In the genomic region with DNA sequence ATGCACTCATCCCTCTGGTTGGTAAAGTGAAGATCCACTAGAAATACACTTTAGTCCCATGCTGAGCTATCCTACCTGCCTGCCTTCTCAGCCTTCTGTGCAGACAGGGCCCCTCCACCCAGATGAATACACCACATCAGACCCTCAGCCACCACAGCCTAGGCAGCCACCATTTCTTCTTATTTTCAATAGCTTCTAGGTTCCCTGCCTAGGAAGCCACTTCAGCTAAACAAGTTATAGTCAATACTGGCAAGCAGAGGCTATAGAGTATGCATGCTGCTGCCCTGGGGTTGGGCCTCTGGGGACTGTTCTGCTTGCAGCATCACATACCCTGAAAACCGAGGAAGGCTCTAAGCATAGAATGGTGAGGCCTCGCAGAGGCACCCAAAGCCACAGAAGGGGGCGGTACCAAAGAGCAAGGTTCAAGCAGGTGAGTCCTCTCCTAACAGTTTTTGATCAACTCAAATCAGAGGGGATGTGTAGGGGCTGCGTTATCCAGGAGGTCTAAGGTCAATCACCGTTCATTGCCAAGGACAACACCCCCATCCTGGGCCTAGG, we compare ENCODE assay signal across 8 mouse cellular contexts. TPM values are rescaled to one million over a fixed set of nuclear protein-coding genes. Genes with fewer than 3 reads are reported as not detected.
DNase-seq lines count a peak whose midpoint lies in the region; ATAC-seq lines count a peak whose summit lies in the region.

Gene Prpf6 (plus strand): TSS at position 341 of the 558 bp plus-strand sequence.

- 18% methylated on average over 5 of the region's 5 CpGs for WGBS in forebrain, embryonic 16.5 days
- 9% methylated on average over 5 of the region's 5 CpGs for WGBS in hindbrain, embryonic 12.5 days
- 15% methylated on average over 5 of the region's 5 CpGs for WGBS in midbrain, embryonic 14.5 days

- no peak for ATAC-seq in forebrain, embryonic 16.5 days
- ATAC-seq in hindbrain, embryonic 12.5 days (ENCODE audit: low FRiP score), result 0 out of 2 replicates have a peak, but pooled peaks have one; percentile 14
- no peak for ATAC-seq in midbrain, embryonic 14.5 days (ENCODE audit: low FRiP score, low TSS enrichment)

- H3K27ac ChIP-seq in forebrain, embryonic 16.5 days (ENCODE audit: low read length), result peak within 1 kb of the TSS; percentile 82
- H3K27ac ChIP-seq in hindbrain, embryonic 12.5 days, result peak within 1 kb of the TSS; percentile 88
- H3K27ac ChIP-seq in midbrain, embryonic 14.5 days (replicated peaks; ENCODE audit: low read depth, low read length), result peak within 1 kb of the TSS; percentile 89

- H3K9ac ChIP-seq in forebrain, embryonic 16.5 days (replicated peaks; ENCODE audit: low read depth, low read length), result peak within 1 kb of the TSS; percentile 94
- peak within 1 kb of the TSS; percentile 98 for H3K9ac ChIP-seq in hindbrain, embryonic 12.5 days
- H3K9ac ChIP-seq in midbrain, embryonic 14.5 days (replicated peaks; ENCODE audit: low read length), result peak within 1 kb of the TSS; percentile 91

- H3K9me3 ChIP-seq in forebrain, embryonic 16.5 days (ENCODE audit: control insufficient read depth, low read length), result no peaks in the 10 kb centered on the region
- H3K9me3 ChIP-seq in hindbrain, embryonic 12.5 days (replicated peaks), result no peaks in the 10 kb centered on the region
- no peaks in the 10 kb centered on the region for H3K9me3 ChIP-seq in midbrain, embryonic 14.5 days (ENCODE audit: control insufficient read depth, low read length)

- no peaks in the 10 kb centered on the region for H3K27me3 ChIP-seq in forebrain, embryonic 16.5 days (replicated peaks; ENCODE audit: control insufficient read depth, insufficient read depth, low read length)
- no peaks in the 10 kb centered on the region for H3K27me3 ChIP-seq in hindbrain, embryonic 12.5 days
- no peaks in the 10 kb centered on the region for H3K27me3 ChIP-seq in midbrain, embryonic 14.5 days (ENCODE audit: control insufficient read depth, insufficient read depth, low read length)

- H3K4me1 ChIP-seq in forebrain, embryonic 16.5 days (replicated peaks; ENCODE audit: control insufficient read depth, insufficient read depth, low read length), result peaks cover 23% of the 10 kb centered on the region
- H3K4me1 ChIP-seq in hindbrain, embryonic 12.5 days, result peaks cover 22% of the 10 kb centered on the region
- H3K4me1 ChIP-seq in midbrain, embryonic 14.5 days (ENCODE audit: control insufficient read depth, insufficient read depth, low read length), result peaks cover 15% of the 10 kb centered on the region

- peak within 1 kb of the TSS; percentile 96 for H3K4me3 ChIP-seq in forebrain, embryonic 16.5 days (replicated peaks; ENCODE audit: low read length)
- peak within 1 kb of the TSS; percentile 97 for H3K4me3 ChIP-seq in hindbrain, embryonic 12.5 days
- peak within 1 kb of the TSS; percentile 93 for H3K4me3 ChIP-seq in midbrain, embryonic 14.5 days (replicated peaks; ENCODE audit: low read depth, low read length)

- peak within 1 kb of the TSS; percentile 62 for H3K4me2 ChIP-seq in forebrain, embryonic 16.5 days (ENCODE audit: low read length)
- H3K4me2 ChIP-seq in hindbrain, embryonic 12.5 days (replicated peaks), result peak within 1 kb of the TSS; percentile 87
- peak within 1 kb of the TSS; percentile 74 for H3K4me2 ChIP-seq in midbrain, embryonic 14.5 days (ENCODE audit: low read length)

- DNase-seq in kidney, adult 18-20 months, result peak; percentile 23
- DNase-seq in kidney, adult 8-10 months, result no peak
- no peak for DNase-seq in adrenal gland, adult 18-20 months (ENCODE audit: low spot score in 2 of 2)
- DNase-seq in left cerebral cortex, postnatal 25 days (ENCODE audit: low spot score in 2 of 2), result no peak
- peak; percentile 25 for DNase-seq in midbrain, embryonic 14.5 days
- DNase-seq in right cerebral cortex, postnatal 36 days (ENCODE audit: low spot score in 2 of 2), result no peak

- H3K36me3 ChIP-seq in forebrain, embryonic 16.5 days (ENCODE audit: control insufficient read depth, insufficient read depth), result peaks cover 14% of the 10 kb centered on the region
- H3K36me3 ChIP-seq in hindbrain, embryonic 12.5 days, result peaks cover 53% of the 10 kb centered on the region
- peaks cover 53% of the 10 kb centered on the region for H3K36me3 ChIP-seq in midbrain, embryonic 14.5 days (ENCODE audit: control insufficient read depth, insufficient read depth, low read length)

- intact Hi-C loops in left cerebral cortex, postnatal 25 days (cut with DNase I), result loop anchor here (5.0 kb wide), 1 partner anchor 54 kb away; no protein-coding TSS in a partner anchor

RNA-seq across cellular contexts. Expression of gene Prpf6, which starts in this region (rescaled TPM):
- total RNA-seq in adrenal gland, adult 18-20 months (2021), result 10 to 100 TPM; 60.6 to 65.2 TPM
- 74.5 and 80.1 TPM in 2 replicates for polyA plus RNA-seq in forebrain, embryonic 16.5 days (2015; fragmentation: Nextera tagmentation; extraction: Ambion mirVana)
- polyA plus RNA-seq in hindbrain, embryonic 12.5 days (2016; fragmentation: Nextera tagmentation; extraction: Ambion mirVana), result 72.0 and 72.4 TPM in 2 replicates
- 10 to 100 TPM; 51.0 to 51.7 TPM for total RNA-seq in left cerebral cortex, postnatal 25 days (2021)
- 59.9 and 65.8 TPM in 2 replicates for polyA plus RNA-seq in midbrain, embryonic 14.5 days (2014; fragmentation: Nextera tagmentation; extraction: Ambion mirVana)

Comparison
In these comparisons a context has a peak if more than half of its experiments do, and no peak if none do; other contexts are left out.
1. DNase-seq: peak in kidney, adult 18-20 months (single experiment) and midbrain, embryonic 14.5 days (single experiment); none in kidney, adult 8-10 months (0 of 2), adrenal gland, adult 18-20 months (0 of 2), left cerebral cortex, postnatal 25 days (0 of 2) and right cerebral cortex, postnatal 36 days (0 of 2).
2. Peak in every context shown above with its lines, with median percentiles within 50 percentile points of each other: H3K27ac ChIP-seq, H3K4me2 ChIP-seq, H3K4me3 ChIP-seq and H3K9ac ChIP-seq.